Mouse (Mus musculus) cerebellum, adult 11-12 months (tissue): ENCODE data around the gene Cycs.
"Not testable (repeated sequence)": the region's sequence is repeated elsewhere in the genome, so short reads cannot be mapped to it uniquely, and the experiment has no call there.

Experiments used
- DNase-seq: peaks from one replicate; pipeline ENCODE4 v3.0.0; 2022

Gene Cycs

GRCm38 (mm10) chr6:50566141-50566996 is at the start of gene Cycs:
Gene Cycs (minus strand): TSS chr6:50566538.
- DNase-seq: peak; percentile 100

GRCm38 (mm10) chr6:50601620-50602019 is 35.3 kb upstream of the Cycs start:
- no peak for DNase-seq

DNA sequence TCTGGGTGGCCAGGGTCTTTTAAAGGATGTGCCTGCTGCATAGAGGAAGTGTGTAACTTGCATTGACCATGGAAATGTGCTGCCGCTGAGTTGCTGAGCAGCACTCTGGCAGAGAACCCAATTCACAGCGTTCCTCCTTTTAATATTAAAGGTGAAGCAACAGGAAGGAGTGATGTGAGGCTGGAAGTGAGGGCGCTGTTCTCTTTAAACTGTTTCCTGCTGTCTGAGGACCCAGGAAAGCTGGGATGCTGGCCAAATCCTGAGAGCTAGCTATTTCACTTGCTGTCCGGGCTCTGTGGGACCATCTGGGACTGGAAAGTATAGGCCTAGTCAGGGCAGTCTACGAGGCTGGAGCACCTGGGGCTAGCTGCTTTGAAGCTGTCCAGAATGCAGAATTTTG is 32.2 kb upstream of the Cycs start:
- peak; percentile 65 for DNase-seq

GRCm38 (mm10) chr6:50596301-50597211 is 30.2 kb upstream of the Cycs start, which contains the start of gene 4921507P07Rik:
Gene 4921507P07Rik (minus strand): TSS chr6:50596632.
- peak; percentile 96 for DNase-seq

DNA sequence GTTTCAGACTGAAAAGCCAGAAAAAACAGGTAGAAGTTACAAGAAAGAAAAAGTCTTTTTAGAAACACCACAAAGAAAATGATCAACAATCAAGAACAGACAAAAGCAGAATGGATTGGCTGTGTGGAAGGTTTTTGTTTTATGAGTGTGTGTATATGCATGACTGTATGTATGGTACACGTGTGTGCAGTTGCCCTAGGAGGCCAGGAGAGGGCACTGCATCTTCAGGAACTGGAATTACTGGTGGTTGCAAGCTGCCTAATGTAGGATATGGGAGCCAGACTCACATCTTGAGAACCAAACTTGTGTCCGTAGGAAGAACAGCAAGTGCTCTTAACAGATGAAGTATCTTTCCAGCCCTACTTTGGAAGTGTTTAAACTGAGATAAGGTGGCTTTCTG is 28.0 kb upstream of the Cycs start:
- no peak for DNase-seq

- DNase-seq: no peak
These were observed 27.1 kb upstream of the Cycs start for GRCm38 (mm10) chr6:50593334-50593845.

DNA sequence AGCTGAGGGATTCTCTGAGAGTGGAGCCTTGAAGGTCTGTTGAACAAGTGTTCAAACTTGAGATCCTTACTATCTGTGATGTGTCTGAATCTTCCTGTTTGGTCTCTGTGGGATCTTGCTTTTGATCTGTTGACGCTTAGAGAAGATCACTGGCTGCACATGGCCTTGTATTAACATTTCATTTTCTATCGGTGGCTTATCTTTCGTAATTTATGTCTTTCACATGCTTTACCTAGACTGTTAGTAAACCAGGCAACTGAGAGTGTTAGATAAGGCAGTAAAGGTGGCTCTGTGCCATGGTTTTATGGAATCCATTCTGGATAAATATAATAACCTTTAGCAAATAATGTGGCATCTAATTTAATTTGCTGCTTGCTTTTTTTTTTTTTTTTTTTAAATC is 23.9 kb upstream of the Cycs start:
- DNase-seq: no peak

DNA sequence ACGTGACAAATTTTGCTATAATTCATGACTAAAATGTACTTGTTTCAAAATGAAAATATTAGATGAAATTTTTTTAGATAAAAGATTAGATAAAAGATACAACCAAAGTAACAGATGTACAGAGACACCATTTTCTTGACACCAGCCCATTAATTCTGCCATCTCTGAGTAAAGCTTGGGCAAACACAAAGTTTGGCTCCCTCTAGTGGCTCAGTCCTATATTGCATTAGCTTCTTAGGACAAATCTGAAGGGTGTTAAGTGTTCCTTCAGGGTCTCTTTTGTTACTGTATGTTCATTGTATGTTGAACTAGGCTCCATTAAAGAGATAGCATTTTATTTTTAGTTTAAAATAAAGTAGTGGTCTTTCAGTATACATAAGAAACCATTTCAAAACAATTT is 21.9 kb upstream of the Cycs start:
- no peak for DNase-seq

DNA sequence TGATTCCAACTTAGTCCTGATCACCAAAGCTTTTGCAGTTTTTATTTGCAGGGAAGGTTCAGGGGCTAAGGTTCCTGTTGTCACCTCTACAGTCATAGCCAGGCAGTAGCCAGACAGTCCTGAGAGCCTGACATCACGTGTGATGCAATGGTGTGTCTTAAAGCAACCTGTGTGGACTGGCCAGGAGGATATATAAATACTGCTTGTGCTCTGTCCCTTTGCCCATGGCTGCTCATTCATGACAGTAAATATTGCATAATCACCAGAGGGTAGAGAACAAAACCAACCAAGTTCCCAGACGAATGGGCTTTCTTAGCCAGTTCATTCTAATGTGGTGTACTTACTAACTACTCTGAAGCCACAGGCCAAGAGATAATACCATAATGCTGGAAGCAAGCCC is 21.1 kb upstream of the Cycs start:
- no peak for DNase-seq

DNA sequence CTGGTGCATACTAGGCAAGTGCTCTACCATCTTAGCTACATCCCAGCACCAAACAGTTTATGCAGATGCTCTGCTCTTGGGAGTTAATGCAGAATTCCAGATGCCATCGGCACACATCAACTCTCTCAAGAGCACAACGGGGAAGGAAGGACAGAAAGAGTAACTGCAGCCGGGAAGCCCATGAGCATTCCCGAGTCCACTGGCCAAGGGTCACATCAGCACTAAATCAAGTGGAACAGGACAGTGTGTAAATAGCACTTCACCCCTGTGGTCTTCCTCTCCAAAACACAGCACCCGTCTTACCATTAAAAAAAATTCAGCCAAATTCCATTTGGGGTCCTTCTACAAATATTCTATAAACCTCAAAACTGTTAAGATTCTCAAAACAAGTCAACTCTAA is 20.0 kb upstream of the Cycs start:
- no peak for DNase-seq

- no peak for DNase-seq
These were observed 19.4 kb upstream of the Cycs start for GRCm38 (mm10) chr6:50585733-50586132.

DNA sequence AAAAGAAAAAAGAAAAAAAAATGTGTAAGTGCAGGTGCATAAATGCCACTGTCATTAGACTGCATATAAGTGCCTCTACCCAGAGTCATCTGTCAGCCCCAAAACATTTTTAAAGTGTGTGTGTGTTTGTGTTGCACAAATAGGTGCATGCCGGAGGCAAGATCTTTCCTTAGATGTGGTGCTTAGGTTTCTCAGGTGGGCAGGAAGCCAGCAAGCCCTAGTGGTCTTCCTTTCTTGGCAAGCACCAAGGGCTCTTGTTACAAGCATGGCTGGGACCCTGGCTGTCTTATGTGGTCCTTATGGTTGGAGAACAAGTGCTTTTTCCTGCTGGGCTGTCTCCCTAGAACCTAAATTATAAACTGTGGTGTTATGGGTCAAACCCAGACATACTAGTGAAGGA is 5.3 kb upstream of the Cycs start:
- no peak for DNase-seq

DNA sequence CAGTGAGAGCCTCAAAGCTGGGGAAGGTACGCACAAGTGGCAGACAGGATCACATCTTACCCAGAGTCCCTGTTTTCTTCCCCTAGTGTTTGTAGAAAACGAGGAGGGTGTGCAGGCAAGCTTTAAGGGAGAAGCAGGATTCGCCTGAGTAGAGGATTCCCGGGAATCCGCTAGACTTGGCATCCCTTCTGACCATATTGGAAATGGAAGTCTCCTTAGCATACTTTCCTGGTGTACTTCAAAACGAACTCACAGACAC is 588 bp upstream of the Cycs start:
- no peak for DNase-seq

- DNase-seq: no peak
These were observed 2.7 kb downstream of the Cycs start for GRCm38 (mm10) chr6:50563651-50564050.

DNA sequence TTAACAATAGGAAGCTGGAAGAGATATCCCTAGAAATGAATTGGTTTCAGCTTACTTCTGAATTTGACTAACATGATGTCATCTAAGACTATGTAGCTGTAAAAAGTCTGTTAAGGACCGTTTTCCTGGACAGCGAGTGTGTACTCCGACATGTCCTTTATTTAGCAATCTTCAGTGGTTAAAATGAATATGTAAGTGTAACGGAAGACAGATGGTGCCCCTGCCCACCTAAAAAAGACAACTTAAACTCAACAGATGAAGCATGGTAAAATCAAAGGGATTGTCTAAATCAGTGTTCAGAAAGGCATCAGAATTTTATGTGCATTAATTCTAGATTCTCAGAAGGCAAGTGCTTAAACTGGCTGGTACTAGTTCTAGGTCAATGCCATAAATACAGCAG is 3.9 kb downstream of the Cycs start:
- no peak for DNase-seq

DNA sequence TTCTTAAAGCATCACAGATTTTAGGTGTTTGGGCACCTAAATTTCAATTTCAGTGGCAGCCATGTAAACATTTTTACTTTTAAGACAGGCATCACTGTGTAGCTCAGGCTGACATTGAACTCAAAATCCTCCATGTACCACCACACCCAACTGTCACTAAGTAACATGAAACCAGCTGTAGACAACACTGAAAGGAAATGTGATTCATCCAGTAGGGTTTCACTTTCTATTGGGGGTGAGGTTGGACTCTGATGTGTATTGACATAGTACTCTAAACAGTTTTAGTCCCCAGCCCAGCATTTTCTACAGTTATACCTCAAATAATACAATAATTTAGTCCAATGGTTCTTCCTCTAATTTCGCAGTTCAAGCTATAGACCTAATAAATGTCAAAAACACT is 5.6 kb downstream of the Cycs start:
- DNase-seq: no peak

GRCm38 (mm10) chr6:50558877-50559276 is 7.5 kb downstream of the Cycs start:
- DNase-seq: no peak

GRCm38 (mm10) chr6:50557566-50557965 is 8.8 kb downstream of the Cycs start:
- no peak for DNase-seq

DNA sequence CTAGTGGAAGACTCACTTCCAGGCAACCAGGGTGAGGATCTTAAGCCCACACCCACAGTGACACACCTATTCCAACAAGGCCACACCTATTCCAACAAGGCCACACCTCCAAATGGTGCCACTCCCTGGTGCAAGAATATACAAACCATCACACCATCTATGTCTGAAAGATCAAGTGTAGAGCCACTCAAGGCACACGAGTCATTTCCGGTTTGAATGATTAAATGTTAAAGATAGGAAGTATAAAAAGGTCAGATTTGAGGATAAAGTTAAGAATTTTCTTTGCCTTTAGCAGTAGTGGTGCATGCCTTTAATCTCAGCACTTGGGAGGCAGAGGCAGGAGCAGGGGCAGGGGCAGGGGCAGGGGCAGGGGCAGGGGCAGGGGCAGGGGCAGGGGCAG is 12.1 kb downstream of the Cycs start:
- DNase-seq: not testable (repeated sequence)

DNA sequence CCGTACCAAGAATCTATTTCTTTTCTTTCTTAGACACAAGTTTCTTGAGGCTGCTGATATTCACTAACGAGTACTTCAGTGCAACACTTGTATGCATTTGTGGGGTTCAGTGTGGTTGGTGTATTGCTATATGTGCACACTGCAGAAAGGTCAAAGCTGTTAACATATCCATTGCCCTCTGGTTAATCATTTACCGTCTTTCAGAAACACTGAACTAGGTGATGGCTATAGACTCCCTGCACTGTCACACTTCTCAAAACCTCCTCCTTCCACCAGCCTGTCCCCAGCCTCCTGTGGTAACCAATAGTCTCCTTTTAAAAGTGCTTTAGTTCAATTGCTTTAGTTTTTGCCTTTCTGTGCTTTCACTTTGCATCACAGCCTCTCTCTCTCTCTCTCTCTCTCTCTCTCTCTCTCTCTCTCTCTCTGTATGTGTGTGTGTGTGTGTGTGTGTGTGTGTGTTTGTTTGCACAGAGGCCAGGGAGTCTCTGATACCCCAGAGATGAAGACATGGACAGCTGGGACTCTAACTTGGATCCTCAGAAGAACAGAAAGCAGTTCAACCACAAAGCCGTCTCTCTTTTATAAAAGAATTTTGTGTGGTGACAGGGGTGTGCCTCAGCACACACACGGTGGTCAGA is 13.3 kb downstream of the Cycs start:
- DNase-seq: no peak

GRCm38 (mm10) chr6:50549791-50550190 is 16.5 kb downstream of the Cycs start:
- no peak for DNase-seq

- no peak for DNase-seq
These were observed 17.3 kb downstream of the Cycs start for GRCm38 (mm10) chr6:50549051-50549450.

DNA sequence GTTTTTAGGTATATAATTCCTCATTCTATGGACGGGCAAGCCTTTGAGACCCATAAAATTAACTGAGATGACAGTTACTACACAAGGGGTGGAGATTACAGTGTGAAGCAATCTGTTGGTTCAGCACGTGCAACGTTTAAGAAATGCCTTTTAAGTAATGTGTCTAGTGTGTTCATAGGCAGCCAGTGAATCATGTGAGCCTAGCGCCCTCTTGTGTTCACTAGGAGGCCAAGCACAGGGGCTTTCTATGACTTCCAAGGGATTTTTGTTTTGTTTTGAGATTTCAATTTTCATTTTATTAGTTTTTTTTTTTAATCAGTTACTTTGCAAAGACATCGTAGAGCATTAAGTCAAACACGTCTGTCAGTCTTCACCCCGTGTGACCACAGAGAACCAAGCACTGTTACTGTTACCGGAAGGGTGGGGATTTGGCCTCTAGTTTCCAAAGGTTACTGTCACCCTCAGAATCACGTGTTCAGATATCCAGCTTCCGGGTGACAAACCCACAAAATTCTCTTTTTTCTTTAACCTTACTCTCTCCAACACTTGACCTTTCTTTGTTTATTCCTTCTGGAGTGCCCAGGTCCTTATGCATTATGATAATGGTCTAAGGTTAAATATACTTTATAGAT is 20.8 kb downstream of the Cycs start:
- no peak for DNase-seq
